Mouse (Mus musculus): Measurements from ENCODE around the gene Plxnb3. TPM values are rescaled to one million over a fixed set of nuclear protein-coding genes. Genes with fewer than 3 reads are reported as not detected.

Plxnb3 gene
- total RNA-seq (2014; rRNA removed; ENCODE audit: low replicate concordance) (0.31 and 3.4 TPM in 2 replicates), polyA plus RNA-seq (2015; fragmentation: Nextera tagmentation; extraction: Ambion mirVana) (0.67 and 0.81 TPM in 2 replicates)

- Histone ChIP-seq H3K9me3 (replicated peaks; ENCODE audit: control insufficient read depth, low read length) (no peaks in the 10 kb centered on the region), H3K27me3 (ENCODE audit: control insufficient read depth, insufficient read depth, low read length) (no peaks in the 10 kb centered on the region), H3K27ac (ENCODE audit: low read depth) (no peak within 1 kb of the TSS), H3K36me3 (replicated peaks; ENCODE audit: control insufficient read depth, insufficient read depth, low read length) (no peaks in the 10 kb centered on the region), H3K4me1 (ENCODE audit: control insufficient read depth, insufficient read depth) (no peaks in the 10 kb centered on the region), H3K4me3 (ENCODE audit: low read depth, low read length) (no peak within 1 kb of the TSS), H3K4me2 (ENCODE audit: low read depth, low read length) (no peak within 1 kb of the TSS), H3K9ac (replicated peaks; ENCODE audit: low read depth, low read length) (no peak within 1 kb of the TSS)
- WGBS = 71% methylated on average over 5 of the region's 5 CpGs
- ATAC-seq (ENCODE audit: insufficient read depth, low read depth) (no peak), DNase-seq (ENCODE audit: low spot score) (no peak)
- TF ChIP-seq EP300 (IDR thresholded peaks at IDR 0.05; ENCODE audit: low read depth) (no peak), CTCF (IDR thresholded peaks at IDR 0.05; ENCODE audit: low read depth) (no peak)
Measured at GRCm38 (mm10) chrX:73756334-73757140, at the start of gene Plxnb3. Gene Plxnb3, plus strand, starts transcription at chrX:73757090.

GRCm38 (mm10) chrX:73715476-73716108 is 41.3 kb upstream of the Plxnb3 start:
- no peak for TF ChIP-seq EP300 (IDR thresholded peaks at IDR 0.05; ENCODE audit: low read depth)
- no peak for TF ChIP-seq CTCF (IDR thresholded peaks at IDR 0.05; ENCODE audit: low read depth)
- WGBS = 25% methylated on average over 21 of the region's 21 CpGs
- DNase-seq (ENCODE audit: low spot score) = peak; percentile 27

GRCm38 (mm10) chrX:73716109-73716661 is 40.7 kb upstream of the Plxnb3 start, which contains the start of the genes Bcap31 and Abcd1:
Gene Bcap31, minus strand, starts transcription at chrX:73716175.
Gene Abcd1, plus strand, starts transcription at chrX:73716597.
- Histone ChIP-seq H3K9ac (replicated peaks; ENCODE audit: low read depth, low read length) (peak within 1 kb of the TSS; percentile 69), H3K27ac (ENCODE audit: low read depth) (peak within 1 kb of the TSS; percentile 86), H3K4me3 (ENCODE audit: low read depth, low read length) (peak within 1 kb of the TSS; percentile 64), H3K27me3 (ENCODE audit: control insufficient read depth, insufficient read depth, low read length) (no peaks in the 10 kb centered on the region), H3K4me2 (ENCODE audit: low read depth, low read length) (peak within 1 kb of the TSS; percentile 71), H3K36me3 (replicated peaks; ENCODE audit: control insufficient read depth, insufficient read depth, low read length) (0 out of 2 replicates have a peak, but pooled peaks cover under 1% of the 10 kb centered on the region), H3K9me3 (replicated peaks; ENCODE audit: control insufficient read depth, low read length) (no peaks in the 10 kb centered on the region), H3K4me1 (ENCODE audit: control insufficient read depth, insufficient read depth) (peaks cover 11% of the 10 kb centered on the region; the same call in 1 of the 2 replicates)
- ATAC-seq (ENCODE audit: insufficient read depth, low read depth) (peak; percentile 91), DNase-seq (ENCODE audit: low spot score) (peak; percentile 87)
- peak; percentile 90 for TF ChIP-seq EP300 (IDR thresholded peaks at IDR 0.05; ENCODE audit: low read depth)
- no peak for TF ChIP-seq CTCF (IDR thresholded peaks at IDR 0.05; ENCODE audit: low read depth)
- 14% methylated on average over 37 of the region's 45 CpGs for WGBS

More at GRCm38 (mm10) chrX:73715476-73716108, 41.3 kb upstream of the Plxnb3 start:
- H3K9me3 ChIP-seq (replicated peaks; ENCODE audit: control insufficient read depth, low read length) = no peaks in the 10 kb centered on the region
- 0 out of 2 replicates have a peak, but pooled peaks cover 6% of the 10 kb centered on the region for H3K36me3 ChIP-seq (replicated peaks; ENCODE audit: control insufficient read depth, insufficient read depth, low read length)
- peaks cover 11% of the 10 kb centered on the region; the same call in 1 of the 2 replicates for H3K4me1 ChIP-seq (ENCODE audit: control insufficient read depth, insufficient read depth)
- H3K27ac ChIP-seq (ENCODE audit: low read depth) = peak overlapping the region; percentile 86
- H3K4me2 ChIP-seq (ENCODE audit: low read depth, low read length) = peak overlapping the region; percentile 71
- peak overlapping the region; percentile 69 for H3K9ac ChIP-seq (replicated peaks; ENCODE audit: low read depth, low read length)
- ATAC-seq (ENCODE audit: insufficient read depth, low read depth) = peak; percentile 18
- H3K27me3 ChIP-seq (ENCODE audit: control insufficient read depth, insufficient read depth, low read length) = no peaks in the 10 kb centered on the region
- peak overlapping the region; percentile 64 for H3K4me3 ChIP-seq (ENCODE audit: low read depth, low read length)

GRCm38 (mm10) chrX:73716709-73717545 is 40.0 kb upstream of the Plxnb3 start:
- peak overlapping the region; percentile 86 for H3K27ac ChIP-seq (ENCODE audit: low read depth)
- H3K4me3 ChIP-seq (ENCODE audit: low read depth, low read length) = peak overlapping the region; percentile 64
- no peaks in the 10 kb centered on the region for H3K9me3 ChIP-seq (replicated peaks; ENCODE audit: control insufficient read depth, low read length)
- H3K4me1 ChIP-seq (ENCODE audit: control insufficient read depth, insufficient read depth) = peaks cover 11% of the 10 kb centered on the region; the same call in 1 of the 2 replicates
- DNase-seq (ENCODE audit: low spot score) = no peak
- no peak for ATAC-seq (ENCODE audit: insufficient read depth, low read depth)
- H3K9ac ChIP-seq (replicated peaks; ENCODE audit: low read depth, low read length) = peak overlapping the region; percentile 69
- no peaks in the 10 kb centered on the region for H3K36me3 ChIP-seq (replicated peaks; ENCODE audit: control insufficient read depth, insufficient read depth, low read length)
- 39% methylated on average over 30 of the region's 30 CpGs for WGBS
- H3K27me3 ChIP-seq (ENCODE audit: control insufficient read depth, insufficient read depth, low read length) = no peaks in the 10 kb centered on the region
- TF ChIP-seq EP300 (IDR thresholded peaks at IDR 0.05; ENCODE audit: low read depth) = no peak
- no peak for TF ChIP-seq CTCF (IDR thresholded peaks at IDR 0.05; ENCODE audit: low read depth)
- H3K4me2 ChIP-seq (ENCODE audit: low read depth, low read length) = peak overlapping the region; percentile 71

Data from heart, postnatal 0 days (tissue).